8 mouse cellular contexts compared by ENCODE assay signal in genomic region chr6:54595330-54595878, GRCm38 (mm10). TPM values are rescaled to one million over a fixed set of nuclear protein-coding genes. Genes with fewer than 3 reads are reported as not detected.
DNase-seq lines count a peak whose midpoint lies in the region; ATAC-seq and TF ChIP-seq lines count a peak whose summit lies in the region.

No protein-coding gene starts in this region.

- ATAC-seq in liver, embryonic 13.5 days (ENCODE audit: low read depth): 0 out of 2 replicates have a peak, but pooled peaks have one; percentile 10

- H3K79me2 ChIP-seq in C2C12 (ENCODE audit: control insufficient read depth, insufficient read depth): no peaks in the 10 kb centered on the region

- H3K79me3 ChIP-seq in C2C12 (ENCODE audit: low read depth): peaks cover 4% of the 10 kb centered on the region

- no peaks in the 10 kb centered on the region for H3K9me3 ChIP-seq in forebrain, embryonic 10.5 days
- H3K9me3 ChIP-seq in liver, embryonic 13.5 days (replicated peaks): no peaks in the 10 kb centered on the region

- DNase-seq in gastrocnemius, adult 2 months: no peak
- DNase-seq in gastrocnemius, adult 8-10 months (ENCODE audit: low spot score in 2 of 2): no peak
- no peak for DNase-seq in forebrain, embryonic 10.5 days (ENCODE audit: extremely low spot score, low spot score)
- DNase-seq in liver, embryonic 13.5 days: no peak
- DNase-seq in Muller cell, postnatal 12 days (ENCODE audit: inconsistent ontology term): no peak
- DNase-seq in B cell, adult 2 months: no peak
- DNase-seq in cerebellum, adult 11 months: no peak

- no peaks in the 10 kb centered on the region for H3K27me3 ChIP-seq in C2C12 (ENCODE audit: control insufficient read depth, insufficient read depth, insufficient read length)
- no peaks in the 10 kb centered on the region for H3K27me3 ChIP-seq in forebrain, embryonic 10.5 days (ENCODE audit: poor library complexity, severe bottlenecking)
- peaks cover 16% of the 10 kb centered on the region for H3K27me3 ChIP-seq in liver, embryonic 13.5 days

- H3K4me2 ChIP-seq in liver, embryonic 13.5 days: peak overlapping the region; percentile 96

- H3K27ac ChIP-seq in gastrocnemius, adult 2 months: peak overlapping the region; percentile 90
- H3K27ac ChIP-seq in forebrain, embryonic 10.5 days: peak overlapping the region; percentile 92
- H3K27ac ChIP-seq in liver, embryonic 13.5 days: peak overlapping the region; percentile 32; the same call in 1 of the 2 replicates

- intact Hi-C loops in gastrocnemius, adult 2 months (cut with DNase I): loop anchor here (1.0 kb wide), 1 partner anchor 86 kb away; the partner anchor contains the start of gene Mturn

- TF ChIP-seq CTCF in gastrocnemius, adult 2 months (IDR thresholded peaks at IDR 0.05): no peak
- no peak for TF ChIP-seq CTCF in C2C12 (IDR thresholded peaks at IDR 0.05; ENCODE audit: control insufficient read depth, insufficient read depth, insufficient read length)

- H3ac ChIP-seq in C2C12 (ENCODE audit: control insufficient read depth, insufficient read length, low read depth): peak overlapping the region; percentile 92

- H3K4me1 ChIP-seq in forebrain, embryonic 10.5 days: peaks cover 61% of the 10 kb centered on the region
- peaks cover 37% of the 10 kb centered on the region for H3K4me1 ChIP-seq in liver, embryonic 13.5 days (replicated peaks)

- no peaks in the 10 kb centered on the region for H3K36me3 ChIP-seq in C2C12 (ENCODE audit: control insufficient read depth, insufficient read depth)
- H3K36me3 ChIP-seq in forebrain, embryonic 10.5 days (replicated peaks): no peaks in the 10 kb centered on the region
- no peaks in the 10 kb centered on the region for H3K36me3 ChIP-seq in liver, embryonic 13.5 days

- peak overlapping the region; percentile 93 for H3K4me3 ChIP-seq in gastrocnemius, adult 2 months
- H3K4me3 ChIP-seq in C2C12 (ENCODE audit: insufficient read depth, poor library complexity, severe bottlenecking): peak overlapping the region; percentile 59
- H3K4me3 ChIP-seq in forebrain, embryonic 10.5 days: peak overlapping the region; percentile 90
- peak overlapping the region; percentile 78 for H3K4me3 ChIP-seq in liver, embryonic 13.5 days (replicated peaks)

- peak overlapping the region; percentile 82 for H3K9ac ChIP-seq in liver, embryonic 13.5 days

- under 1% methylated on average over 48 of the region's 48 CpGs for WGBS in forebrain, embryonic 10.5 days
- under 1% methylated on average over 48 of the region's 48 CpGs for WGBS in liver, embryonic 13.5 days (ENCODE audit: insufficient replicate concordance)

TF ChIP-seq in C2C12, 6 proteins besides CTCF, POLR2A, EP300 and RAD21:
- TF ChIP-seq MYOG (IDR thresholded peaks at IDR 0.05; ENCODE audit: control insufficient read depth, extremely low read depth, insufficient read length): no peak
TF ChIP-seq in C2C12: peak in this region for 0.

RNA-seq across cellular contexts. Expression of gene Plekha8, which starts 0.5 kb away (rescaled TPM):
- 1 to 10 TPM; 3.3 to 4.0 TPM for total RNA-seq in gastrocnemius, adult 2 months (2021)
- 1 to 10 TPM; 3.3 to 4.8 (median 3.4) TPM for total RNA-seq in gastrocnemius, adult 8-10 months (2022)
- polyA plus RNA-seq in C2C12 (2012; fragmentation: generic; extraction: Trizol): 3.9 TPM
- 20.9 and 21.6 TPM in 2 replicates for polyA plus RNA-seq in forebrain, embryonic 10.5 days (2016; fragmentation: Nextera tagmentation; extraction: Ambion mirVana)
- 2.8 and 3.8 TPM in 2 replicates for polyA plus RNA-seq in liver, embryonic 13.5 days (2015; fragmentation: Nextera tagmentation; extraction: Ambion mirVana)

RNA-seq across cellular contexts. Expression of gene Fkbp14, which starts 1.7 kb away (rescaled TPM):
- 1 to 10 TPM; 3.4 to 6.3 TPM for total RNA-seq in gastrocnemius, adult 2 months (2021)
- 1 to 10 TPM; 3.8 to 5.3 (median 4.8) TPM for total RNA-seq in gastrocnemius, adult 8-10 months (2022)
- polyA plus RNA-seq in C2C12 (2012; fragmentation: generic; extraction: Trizol): 5.0 TPM
- polyA plus RNA-seq in forebrain, embryonic 10.5 days (2016; fragmentation: Nextera tagmentation; extraction: Ambion mirVana): 11.3 and 12.3 TPM in 2 replicates
- polyA plus RNA-seq in liver, embryonic 13.5 days (2015; fragmentation: Nextera tagmentation; extraction: Ambion mirVana): 4.3 and 5.4 TPM in 2 replicates

RNA-seq across cellular contexts. Expression of gene Scrn1, which starts 29.1 kb away (rescaled TPM):
- 1 to 10 TPM; 1.4 to 1.6 TPM for total RNA-seq in gastrocnemius, adult 2 months (2021)
- 1 to 10 TPM in 2 of 4 experiments, under 1 TPM in 2; 0.80 to 1.7 (median 1.2) TPM for total RNA-seq in gastrocnemius, adult 8-10 months (2022)
- 40.6 TPM for polyA plus RNA-seq in C2C12 (2012; fragmentation: generic; extraction: Trizol)
- polyA plus RNA-seq in forebrain, embryonic 10.5 days (2016; fragmentation: Nextera tagmentation; extraction: Ambion mirVana): 58.7 and 62.1 TPM in 2 replicates
- 0.22 and 0.54 TPM in 2 replicates for polyA plus RNA-seq in liver, embryonic 13.5 days (2015; fragmentation: Nextera tagmentation; extraction: Ambion mirVana)

Comparison
In these comparisons a context has a peak if more than half of its experiments do, and no peak if none do; other contexts are left out.
1. H3K27ac ChIP-seq: peak in every context shown above with its lines; median percentile 92 in forebrain, embryonic 10.5 days; 90 in gastrocnemius, adult 2 months; 32 in liver, embryonic 13.5 days.
2. RNA of gene Scrn1, which starts 29.1 kb away (polyA plus RNA-seq): 58.7 to 62.1 TPM in forebrain, embryonic 10.5 days and 40.6 TPM in C2C12 (single experiment); 0.22 to 0.54 TPM in liver, embryonic 13.5 days; every median in the first group is over 10 times any median in the second.
3. Peak in every context shown above with its lines, with median percentiles within 50 percentile points of each other: H3K4me3 ChIP-seq.